Mouse (Mus musculus) hindbrain, embryonic 14.5 days (tissue): ENCODE results near the gene Hltf. TPM values are rescaled to one million over a fixed set of nuclear protein-coding genes. Genes with fewer than 3 reads are reported as not detected.

ENCODE experiments used
- ATAC-seq: fragments of 200-750 bp; cut with Nextera tagmentation; 2 replicates; pipeline ENCODE4 v1.8.0; 2017; ENCODE audit warnings: moderate number of reproducible peaks, mild to moderate bottlenecking, moderate TSS enrichment, moderate library complexity; ENCODE audit not compliant: low FRiP score
- DNase-seq: peaks from one replicate; pipeline ENCODE4 v3.0.0-alpha.2; 2015; ENCODE audit warnings: low spot score
- H3K27ac ChIP-seq: fragments of 300-500 bp; sonication (generic); 2 replicates; pipeline ENCODE4 v1.5.1; 2014; ENCODE audit warnings: mild to moderate bottlenecking, moderate library complexity
- H3K27me3 ChIP-seq: fragments of 300-500 bp; sonication (generic); 2 replicates; pipeline ENCODE4 v1.6.1; 2014; ENCODE audit warnings: mild to moderate bottlenecking, low read length, mixed read lengths; ENCODE audit not compliant: control insufficient read depth, insufficient read depth
- H3K36me3 ChIP-seq: fragments of 300-500 bp; sonication (generic); replicated peaks from 2 replicates; pipeline ENCODE4 v1.6.1; 2014; ENCODE audit not compliant: control insufficient read depth, insufficient read depth
- H3K4me1 ChIP-seq: fragments of 300-500 bp; sonication (generic); replicated peaks from 2 replicates; pipeline ENCODE4 v1.6.1; 2014; ENCODE audit warnings: antibody characterized with exemption, low read length, mixed read lengths; ENCODE audit not compliant: control insufficient read depth, insufficient read depth
- H3K4me2 ChIP-seq: fragments of 300-500 bp; sonication (generic); replicated peaks from 2 replicates; pipeline ENCODE4 v1.6.1; 2014; ENCODE audit warnings: mild to moderate bottlenecking, moderate library complexity
- H3K4me3 ChIP-seq: fragments of 300-500 bp; sonication (generic); replicated peaks from 2 replicates; pipeline ENCODE4 v1.5.1; 2014; ENCODE audit warnings: mild to moderate bottlenecking, low read length
- H3K9ac ChIP-seq: fragments of 300-500 bp; sonication (generic); 2 replicates; pipeline ENCODE4 v1.6.1; 2014
- H3K9me3 ChIP-seq: fragments of 300-500 bp; sonication (generic); 2 replicates; pipeline ENCODE4 v1.6.1; 2016; ENCODE audit warnings: low read length; ENCODE audit not compliant: control insufficient read depth
- WGBS: fragments of 180-500 bp; shearing (Covaris S2); extraction: QIAGEN DNeasy Blood & Tissue Kit; methylation state at CpG from one replicate; pipeline ENCODE4 v1.1.7; 2014; 5-methylcytosine and 5-hydroxymethylcytosine counted together
- polyA plus RNA-seq: library from polyadenylated mRNA; unstranded; fragments of >200 nt; fragmentation: Nextera tagmentation; extraction: Ambion mirVana; gene quantifications from 2 replicates; pipeline ENCODE4 v1.2.1, GENCODE M21; 2014

Gene Hltf
- polyA plus RNA-seq, 1 experiment from 2014 or later = 21.5 TPM

- no peak overlapping the region for H3K9ac ChIP-seq
- no peak overlapping the region for H3K4me2 ChIP-seq
- H3K9me3 ChIP-seq = no peaks in the 10 kb centered on the region
- WGBS = 93% methylated on average over 5 of the region's 5 CpGs
- ATAC-seq (no peak), DNase-seq (no peak)
- H3K36me3 ChIP-seq = peaks cover 18% of the 10 kb centered on the region; the same call in 1 of the 2 replicates
- no peak overlapping the region for H3K27ac ChIP-seq
- H3K4me1 ChIP-seq = no peaks in the 10 kb centered on the region
- no peaks in the 10 kb centered on the region for H3K27me3 ChIP-seq
- no peak overlapping the region for H3K4me3 ChIP-seq
Measured at GRCm38 (mm10) chr3:20147647-20148046, 90.0 kb downstream of the Hltf start.

DNA sequence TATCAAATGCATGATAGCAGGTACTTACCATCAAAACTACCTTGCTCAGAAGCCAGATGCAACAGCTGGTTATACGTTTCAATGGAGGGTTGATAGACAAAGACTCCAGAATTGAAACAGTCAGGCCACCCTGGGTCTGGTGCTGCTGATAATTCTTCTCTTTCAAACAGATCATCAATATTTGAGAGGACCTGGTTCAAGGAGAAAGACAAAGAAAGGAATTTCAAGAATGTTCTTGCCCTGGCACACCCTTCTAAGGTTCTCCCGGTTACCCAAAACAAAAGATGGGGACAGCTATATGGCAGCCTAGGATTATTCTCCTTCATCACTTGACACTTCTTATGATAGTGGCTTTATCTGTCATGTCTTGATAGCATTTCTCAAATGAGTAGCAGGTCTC is 92.9 kb downstream of the Hltf start:
- H3K36me3 ChIP-seq = peaks cover 18% of the 10 kb centered on the region; the same call in 1 of the 2 replicates
- H3K27ac ChIP-seq = no peak overlapping the region
- H3K4me1 ChIP-seq = no peaks in the 10 kb centered on the region
- H3K9me3 ChIP-seq = no peaks in the 10 kb centered on the region
- no peak overlapping the region for H3K4me3 ChIP-seq
- no peak for DNase-seq
- no peak for ATAC-seq
- H3K4me2 ChIP-seq = no peak overlapping the region
- H3K27me3 ChIP-seq = no peaks in the 10 kb centered on the region
- H3K9ac ChIP-seq = no peak overlapping the region
- WGBS = 73% methylated on average over 2 of the region's 2 CpGs

- Histone ChIP-seq H3K9ac (no peak overlapping the region), H3K4me2 (no peak overlapping the region), H3K4me3 (no peak overlapping the region), H3K27ac (no peak overlapping the region), H3K4me1 (no peaks in the 10 kb centered on the region), H3K36me3 (peaks cover 18% of the 10 kb centered on the region; the same call in 1 of the 2 replicates), H3K27me3 (no peaks in the 10 kb centered on the region), H3K9me3 (no peaks in the 10 kb centered on the region)
- ATAC-seq = no peak
- DNase-seq = no peak
- WGBS = 95% methylated on average over 3 of the region's 3 CpGs
Measured at GRCm38 (mm10) chr3:20151651-20152050, 94.0 kb downstream of the Hltf start.

DNA sequence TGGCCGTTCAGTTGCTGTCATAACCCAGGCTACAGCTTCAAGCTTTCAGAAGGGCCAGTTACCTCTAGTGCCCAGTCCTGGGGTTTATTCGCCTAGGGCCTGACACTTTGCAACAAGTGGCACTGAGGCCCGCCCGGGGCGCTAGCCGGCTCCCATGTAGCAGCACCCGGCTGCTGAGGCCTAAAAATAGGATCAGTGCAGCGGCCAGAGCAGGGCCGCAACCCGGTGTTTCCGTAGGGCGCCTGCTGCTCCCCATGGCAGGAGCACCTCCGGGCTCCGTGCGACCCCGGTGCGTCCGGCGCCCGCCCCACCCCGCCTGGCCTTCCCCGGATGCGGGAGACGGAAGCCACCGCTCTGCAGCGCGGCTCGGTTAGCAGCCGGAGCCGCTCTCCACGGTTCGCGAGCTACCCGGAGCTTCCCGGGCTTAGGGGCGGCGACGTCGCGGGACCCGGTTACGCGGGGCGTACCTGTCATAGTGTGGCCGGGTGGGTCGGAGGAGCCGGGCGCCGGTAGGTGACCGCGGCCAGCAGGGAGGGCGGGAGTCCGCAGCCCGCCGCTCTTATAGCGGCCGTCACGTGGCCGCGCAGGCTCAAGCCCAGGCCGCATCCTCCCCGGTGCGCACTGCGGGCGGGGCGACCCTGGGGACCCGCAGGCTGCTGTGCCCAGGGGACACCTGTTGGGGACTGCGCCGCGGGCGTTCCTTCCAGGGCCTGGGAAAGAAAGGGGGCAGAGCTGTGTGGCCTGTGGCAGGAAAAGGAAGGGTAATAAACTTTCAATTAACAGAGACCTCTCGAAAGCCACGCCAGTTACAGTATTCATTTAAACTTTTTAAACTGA is 97.1 kb downstream of the Hltf start, which contains the start of gene Gyg:
Gene Gyg (minus strand): TSS at position 787 of the 837 bp plus-strand sequence.
- WGBS = 1% methylated on average over 70 of the region's 73 CpGs
- Histone ChIP-seq H3K9ac (peak within 1 kb of the TSS; percentile 85), H3K36me3 (0 out of 2 replicates have a peak, but pooled peaks cover 4% of the 10 kb centered on the region), H3K27me3 (no peaks in the 10 kb centered on the region), H3K4me2 (peak within 1 kb of the TSS; percentile 98), H3K27ac (no peak within 1 kb of the TSS), H3K4me3 (peak within 1 kb of the TSS; percentile 83), H3K9me3 (no peaks in the 10 kb centered on the region), H3K4me1 (no peaks in the 10 kb centered on the region)
- DNase-seq = peak; percentile 34
- peak; percentile 91 for ATAC-seq

DNA sequence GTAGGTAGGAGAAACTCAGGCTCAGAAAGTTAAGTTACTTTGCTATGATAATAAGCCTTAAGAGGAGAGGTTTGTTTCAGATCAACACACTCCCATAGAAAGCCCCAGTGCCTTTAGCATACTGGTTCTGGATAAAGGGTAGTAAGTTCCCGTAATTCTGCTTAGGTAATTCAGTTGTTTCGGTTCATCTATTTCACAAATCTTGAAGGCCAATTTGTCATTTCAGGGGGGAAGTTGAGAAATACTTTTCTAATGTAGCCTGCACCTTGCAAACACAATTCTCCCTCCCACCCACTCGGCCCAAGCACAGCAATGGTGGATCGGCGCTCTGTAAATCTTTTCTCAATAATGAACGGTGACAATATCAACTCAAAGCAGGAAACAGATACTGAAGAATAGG is 97.9 kb downstream of the Hltf start:
- Histone ChIP-seq H3K9ac (no peak overlapping the region), H3K27me3 (no peaks in the 10 kb centered on the region), H3K4me3 (peak overlapping the region; percentile 83; the same call in 1 of the 2 replicates), H3K4me1 (no peaks in the 10 kb centered on the region), H3K27ac (no peak overlapping the region), H3K4me2 (peak overlapping the region; percentile 98), H3K36me3 (no peaks in the 10 kb centered on the region), H3K9me3 (no peaks in the 10 kb centered on the region)
- no peak for ATAC-seq
- DNase-seq = no peak
- whole genome bisulfite sequencing = 88% methylated on average over 6 of the region's 6 CpGs

GRCm38 (mm10) chr3:20167487-20167886 is 109.9 kb downstream of the Hltf start:
- WGBS = 79% methylated on average over 1 of the region's 1 CpGs
- Histone ChIP-seq H3K27me3 (no peaks in the 10 kb centered on the region), H3K4me3 (no peak overlapping the region), H3K27ac (no peak overlapping the region), H3K9me3 (no peaks in the 10 kb centered on the region), H3K9ac (no peak overlapping the region), H3K4me2 (no peak overlapping the region), H3K36me3 (no peaks in the 10 kb centered on the region), H3K4me1 (no peaks in the 10 kb centered on the region)
- ATAC-seq (no peak), DNase-seq (no peak)

Other genes starting within 250 kb of the Hltf start
- gene Cp, start 100.8 kb upstream of the Hltf start, polyA plus RNA-seq = 15.7 and 16.7 TPM in 2 replicates
- 13.8 and 14.4 TPM in 2 replicates for gene Hps3, start 22.5 kb upstream of the Hltf start, polyA plus RNA-seq
- 64.9 and 79.5 TPM in 2 replicates for gene Gyg, start 97.5 kb downstream of the Hltf start, polyA plus RNA-seq
- 0.18 and 0.35 TPM in 2 replicates for gene Cpa3, start 184.4 kb downstream of the Hltf start, polyA plus RNA-seq
- 0.25 and 0.70 TPM in 2 replicates for gene Cpb1, start 217.9 kb downstream of the Hltf start, polyA plus RNA-seq